Mouse (Mus musculus): ENCODE measurements at regions not wholly inside any gene's neighbourhood (a gene's known extent, or its start where the extent isn't known, plus 50 kb on each side); places are given as distances from the start of the nearest gene placed in this dataset.

- no peaks in the 10 kb centered on the region for H3K4me1 ChIP-seq (ENCODE audit: control insufficient read depth, insufficient read depth, low read length)
- H3K4me2 ChIP-seq (ENCODE audit: low read depth, low read length): no peak overlapping the region
- H3K4me3 ChIP-seq (ENCODE audit: low read length): no peak overlapping the region
- no peak overlapping the region for H3K27ac ChIP-seq (ENCODE audit: low read length)
- no peak overlapping the region for H3K9ac ChIP-seq (ENCODE audit: low read depth, low read length)
- ATAC-seq: no peak
- WGBS: 96% methylated on average over 25 of the region's 25 CpGs
- H3K36me3 ChIP-seq (ENCODE audit: control insufficient read depth, insufficient read depth, low read length): no peaks in the 10 kb centered on the region
- H3K27me3 ChIP-seq (replicated peaks; ENCODE audit: control insufficient read depth, insufficient read depth, low read length): no peaks in the 10 kb centered on the region
- no peaks in the 10 kb centered on the region; the same call in 1 of the 2 replicates for H3K9me3 ChIP-seq (ENCODE audit: control insufficient read depth, low read length)
These were observed 194.4 kb upstream of the Ppp6c start for GRCm38 (mm10) chr2:39420696-39421095.

GRCm38 (mm10) chr2:39400336-39400735 lies 174.1 kb upstream of the Ppp6c start:
- Histone ChIP-seq H3K4me1 (ENCODE audit: control insufficient read depth, insufficient read depth, low read length) (no peaks in the 10 kb centered on the region), H3K36me3 (ENCODE audit: control insufficient read depth, insufficient read depth, low read length) (no peaks in the 10 kb centered on the region), H3K4me3 (ENCODE audit: low read length) (no peak overlapping the region), H3K4me2 (ENCODE audit: low read depth, low read length) (no peak overlapping the region), H3K9me3 (ENCODE audit: control insufficient read depth, low read length) (no peaks in the 10 kb centered on the region), H3K9ac (ENCODE audit: low read depth, low read length) (no peak overlapping the region), H3K27me3 (replicated peaks; ENCODE audit: control insufficient read depth, insufficient read depth, low read length) (no peaks in the 10 kb centered on the region), H3K27ac (ENCODE audit: low read length) (no peak overlapping the region)
- 25% methylated on average over 2 of the region's 2 CpGs for WGBS
- ATAC-seq: no peak

- Histone ChIP-seq H3K27ac (ENCODE audit: low read length) (no peak overlapping the region), H3K9ac (ENCODE audit: low read depth, low read length) (no peak overlapping the region), H3K36me3 (ENCODE audit: control insufficient read depth, insufficient read depth, low read length) (no peaks in the 10 kb centered on the region), H3K4me1 (ENCODE audit: control insufficient read depth, insufficient read depth, low read length) (no peaks in the 10 kb centered on the region), H3K4me3 (ENCODE audit: low read length) (no peak overlapping the region), H3K27me3 (replicated peaks; ENCODE audit: control insufficient read depth, insufficient read depth, low read length) (no peaks in the 10 kb centered on the region), H3K9me3 (ENCODE audit: control insufficient read depth, low read length) (no peaks in the 10 kb centered on the region), H3K4me2 (ENCODE audit: low read depth, low read length) (no peak overlapping the region)
- no peak for ATAC-seq
- 73% methylated on average over 2 of the region's 2 CpGs for WGBS
These were observed 173.3 kb upstream of the Ppp6c start for GRCm38 (mm10) chr2:39399523-39399922.

GRCm38 (mm10) chr2:39394643-39395042 lies 168.4 kb upstream of the Ppp6c start:
- no peak overlapping the region for H3K4me2 ChIP-seq (ENCODE audit: low read depth, low read length)
- WGBS: 59% methylated on average over 3 of the region's 3 CpGs
- H3K9ac ChIP-seq (ENCODE audit: low read depth, low read length): no peak overlapping the region

GRCm38 (mm10) chr2:39377264-39377663 lies 151.0 kb upstream of the Ppp6c start:
- ATAC-seq: no peak
- no peaks in the 10 kb centered on the region for H3K9me3 ChIP-seq (ENCODE audit: control insufficient read depth, low read length)
- no peak overlapping the region for H3K4me2 ChIP-seq (ENCODE audit: low read depth, low read length)
- H3K9ac ChIP-seq (ENCODE audit: low read depth, low read length): no peak overlapping the region
- WGBS: 92% methylated on average over 3 of the region's 3 CpGs
- H3K4me1 ChIP-seq (ENCODE audit: control insufficient read depth, insufficient read depth, low read length): no peaks in the 10 kb centered on the region
- H3K36me3 ChIP-seq (ENCODE audit: control insufficient read depth, insufficient read depth, low read length): no peaks in the 10 kb centered on the region
- no peaks in the 10 kb centered on the region for H3K27me3 ChIP-seq (replicated peaks; ENCODE audit: control insufficient read depth, insufficient read depth, low read length)
- no peak overlapping the region for H3K27ac ChIP-seq (ENCODE audit: low read length)
- no peak overlapping the region for H3K4me3 ChIP-seq (ENCODE audit: low read length)

More at GRCm38 (mm10) chr2:39394643-39395042, 168.4 kb upstream of the Ppp6c start:
- H3K4me1 ChIP-seq (ENCODE audit: control insufficient read depth, insufficient read depth, low read length): no peaks in the 10 kb centered on the region
- ATAC-seq: no peak
- H3K4me3 ChIP-seq (ENCODE audit: low read length): no peak overlapping the region
- H3K27me3 ChIP-seq (replicated peaks; ENCODE audit: control insufficient read depth, insufficient read depth, low read length): no peaks in the 10 kb centered on the region
- no peaks in the 10 kb centered on the region for H3K9me3 ChIP-seq (ENCODE audit: control insufficient read depth, low read length)
- H3K27ac ChIP-seq (ENCODE audit: low read length): no peak overlapping the region
- H3K36me3 ChIP-seq (ENCODE audit: control insufficient read depth, insufficient read depth, low read length): no peaks in the 10 kb centered on the region

GRCm38 (mm10) chr2:39373068-39373779 lies 147.0 kb upstream of the Ppp6c start:
- WGBS: 13% methylated on average over 7 of the region's 7 CpGs
- Histone ChIP-seq H3K27ac (ENCODE audit: low read length) (no peak overlapping the region), H3K4me3 (ENCODE audit: low read length) (no peak overlapping the region)

GRCm38 (mm10) chr2:39344207-39344606 lies 118.0 kb upstream of the Ppp6c start:
- no peaks in the 10 kb centered on the region for H3K4me1 ChIP-seq (ENCODE audit: control insufficient read depth, insufficient read depth, low read length)
- no peak for ATAC-seq
- no peaks in the 10 kb centered on the region for H3K27me3 ChIP-seq (replicated peaks; ENCODE audit: control insufficient read depth, insufficient read depth, low read length)
- no peaks in the 10 kb centered on the region for H3K36me3 ChIP-seq (ENCODE audit: control insufficient read depth, insufficient read depth, low read length)
- WGBS: 81% methylated on average over 3 of the region's 3 CpGs
- H3K4me2 ChIP-seq (ENCODE audit: low read depth, low read length): no peak overlapping the region
- no peak overlapping the region for H3K27ac ChIP-seq (ENCODE audit: low read length)
- H3K9ac ChIP-seq (ENCODE audit: low read depth, low read length): no peak overlapping the region
- no peak overlapping the region for H3K4me3 ChIP-seq (ENCODE audit: low read length)
- no peaks in the 10 kb centered on the region for H3K9me3 ChIP-seq (ENCODE audit: control insufficient read depth, low read length)

More at GRCm38 (mm10) chr2:39373068-39373779, 147.0 kb upstream of the Ppp6c start:
- H3K9ac ChIP-seq (ENCODE audit: low read depth, low read length): no peak overlapping the region
- H3K36me3 ChIP-seq (ENCODE audit: control insufficient read depth, insufficient read depth, low read length): no peaks in the 10 kb centered on the region
- H3K27me3 ChIP-seq (replicated peaks; ENCODE audit: control insufficient read depth, insufficient read depth, low read length): no peaks in the 10 kb centered on the region
- no peak overlapping the region for H3K4me2 ChIP-seq (ENCODE audit: low read depth, low read length)
- no peaks in the 10 kb centered on the region for H3K4me1 ChIP-seq (ENCODE audit: control insufficient read depth, insufficient read depth, low read length)
- ATAC-seq: peak; percentile 91
- H3K9me3 ChIP-seq (ENCODE audit: control insufficient read depth, low read length): no peaks in the 10 kb centered on the region

- Histone ChIP-seq H3K9me3 (ENCODE audit: control insufficient read depth, low read length) (no peaks in the 10 kb centered on the region), H3K4me2 (ENCODE audit: low read depth, low read length) (no peak overlapping the region), H3K4me3 (ENCODE audit: low read length) (no peak overlapping the region), H3K9ac (ENCODE audit: low read depth, low read length) (no peak overlapping the region), H3K27me3 (replicated peaks; ENCODE audit: control insufficient read depth, insufficient read depth, low read length) (no peaks in the 10 kb centered on the region), H3K4me1 (ENCODE audit: control insufficient read depth, insufficient read depth, low read length) (no peaks in the 10 kb centered on the region), H3K36me3 (ENCODE audit: control insufficient read depth, insufficient read depth, low read length) (no peaks in the 10 kb centered on the region), H3K27ac (ENCODE audit: low read length) (no peak overlapping the region)
- 48% methylated on average over 3 of the region's 3 CpGs for WGBS
- no peak for ATAC-seq
These were observed 114.2 kb upstream of the Ppp6c start for GRCm38 (mm10) chr2:39340406-39340805.

GRCm38 (mm10) chr2:39338832-39339649 lies 112.8 kb upstream of the Ppp6c start:
- H3K27ac ChIP-seq (ENCODE audit: low read length): no peak overlapping the region
- H3K4me1 ChIP-seq (ENCODE audit: control insufficient read depth, insufficient read depth, low read length): no peaks in the 10 kb centered on the region
- no peaks in the 10 kb centered on the region for H3K9me3 ChIP-seq (ENCODE audit: control insufficient read depth, low read length)
- 79% methylated on average over 9 of the region's 9 CpGs for WGBS
- no peaks in the 10 kb centered on the region for H3K27me3 ChIP-seq (replicated peaks; ENCODE audit: control insufficient read depth, insufficient read depth, low read length)
- H3K36me3 ChIP-seq (ENCODE audit: control insufficient read depth, insufficient read depth, low read length): no peaks in the 10 kb centered on the region
- H3K4me2 ChIP-seq (ENCODE audit: low read depth, low read length): no peak overlapping the region
- ATAC-seq: no peak
- H3K9ac ChIP-seq (ENCODE audit: low read depth, low read length): no peak overlapping the region
- no peak overlapping the region for H3K4me3 ChIP-seq (ENCODE audit: low read length)

All from intestine, embryonic 16.5 days (tissue).